Mouse (Mus musculus) neural tube, embryonic 10.5 days (tissue): ENCODE measurements around the gene Neil1.
A peak's percentile ranks its signal among the peaks of the same experiment; 100 is the strongest.

ENCODE experiments used
- DNase-seq: peaks from one replicate; pipeline ENCODE4 v3.0.0-alpha.2; 2017; ENCODE audit warnings: low spot score; ENCODE audit errors: extremely low spot score

Neil1 gene

GRCm38 (mm10) chr9:57139110-57139509, 9.0 kb downstream of the Neil1 start:
- DNase-seq, result no peak

GRCm38 (mm10) chr9:57138507-57138906, 9.6 kb downstream of the Neil1 start:
- DNase-seq, result no peak

- no peak for DNase-seq
Observed at GRCm38 (mm10) chr9:57137777-57138176, 10.3 kb downstream of the Neil1 start.

- no peak for DNase-seq
Observed at GRCm38 (mm10) chr9:57137246-57137645, 10.9 kb downstream of the Neil1 start.

- peak; percentile 86 for DNase-seq
Observed at GRCm38 (mm10) chr9:57130577-57131433, 17.3 kb downstream of the Neil1 start, which contains the start of gene Man2c1. Man2c1 (plus strand) TSS chr9:57130690.

- no peak for DNase-seq
Observed at GRCm38 (mm10) chr9:57129641-57130040, 18.5 kb downstream of the Neil1 start.

- DNase-seq, result no peak
Observed at GRCm38 (mm10) chr9:57117261-57117755, 30.8 kb downstream of the Neil1 start.
